Mouse (Mus musculus) urinary bladder, postnatal 4 days (tissue): ENCODE results near the gene Myog.

Experiments used
- DNase-seq, 2 experiments: peaks; one replicate each; pipeline ENCODE4 v3.0.0; 2021 to 2022; ENCODE audit warnings: low spot score in 2 of 2

The Myog gene

DNA sequence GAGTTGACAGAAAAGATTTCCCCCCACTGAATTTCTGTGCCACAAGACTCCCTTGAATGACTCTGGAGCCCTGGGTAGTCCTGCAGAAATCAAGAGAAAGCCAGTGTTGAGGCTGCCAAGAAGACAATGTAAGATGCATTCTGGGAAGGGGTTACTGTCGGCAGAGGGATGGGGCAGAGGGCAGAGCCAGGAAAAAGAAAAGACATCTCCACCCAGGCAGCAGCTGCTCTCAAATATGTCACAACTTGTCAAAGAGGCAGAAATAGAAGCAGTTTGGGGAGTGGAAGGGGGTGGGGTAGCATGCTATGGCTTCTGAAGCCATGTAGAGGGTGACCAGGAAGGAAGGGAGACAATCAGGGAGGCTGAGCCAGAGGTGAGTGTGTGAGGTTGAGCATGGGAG is 6.7 kb upstream of the Myog start:
- no peak for DNase-seq

- DNase-seq = no peak
Measured at GRCm38 (mm10) chr1:134285458-134286120, 4.2 kb upstream of the Myog start.

DNA sequence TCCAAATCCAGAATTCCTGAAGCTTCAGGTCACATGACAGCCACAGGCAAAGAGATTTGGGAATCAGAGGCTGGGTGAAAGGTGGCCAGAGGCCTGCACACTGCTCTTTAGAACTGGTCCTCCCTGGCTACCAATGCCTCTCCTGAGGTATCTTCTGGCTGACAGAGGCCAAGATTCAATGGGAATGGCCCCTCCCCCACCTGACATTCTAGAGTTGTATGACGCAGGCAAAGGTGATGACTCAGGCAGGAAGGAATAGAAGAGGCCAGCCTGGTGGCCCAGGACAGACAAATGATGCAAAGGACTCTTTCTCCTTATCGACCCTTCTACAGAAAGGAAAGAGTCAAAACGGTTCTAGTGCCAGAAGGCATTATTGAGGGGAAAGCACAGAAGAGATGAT is 1.6 kb upstream of the Myog start:
- DNase-seq = no peak

GRCm38 (mm10) chr1:134290300-134290699 is 511 bp downstream of the Myog start:
- no peak for DNase-seq

DNA sequence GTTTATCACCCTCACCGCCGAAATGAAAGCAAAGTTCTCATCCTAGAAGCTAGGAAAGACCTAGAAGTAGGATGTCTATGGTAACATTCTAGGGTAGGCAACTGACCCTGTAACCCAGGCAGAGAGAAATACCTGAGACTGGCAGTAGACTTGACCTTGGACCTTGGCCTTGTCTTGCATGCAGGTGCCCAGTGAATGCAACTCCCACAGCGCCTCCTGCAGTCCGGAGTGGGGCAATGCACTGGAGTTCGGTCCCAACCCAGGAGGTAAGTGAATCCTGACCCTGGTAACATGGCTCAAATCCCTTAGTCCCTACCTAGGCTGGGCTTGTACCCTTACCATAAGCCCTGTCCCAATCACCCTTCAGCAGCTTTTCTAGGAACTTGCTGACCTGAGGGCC is 1.1 kb downstream of the Myog start:
- DNase-seq = no peak

GRCm38 (mm10) chr1:134291555-134291954 is 1.8 kb downstream of the Myog start:
- DNase-seq = no peak

DNA sequence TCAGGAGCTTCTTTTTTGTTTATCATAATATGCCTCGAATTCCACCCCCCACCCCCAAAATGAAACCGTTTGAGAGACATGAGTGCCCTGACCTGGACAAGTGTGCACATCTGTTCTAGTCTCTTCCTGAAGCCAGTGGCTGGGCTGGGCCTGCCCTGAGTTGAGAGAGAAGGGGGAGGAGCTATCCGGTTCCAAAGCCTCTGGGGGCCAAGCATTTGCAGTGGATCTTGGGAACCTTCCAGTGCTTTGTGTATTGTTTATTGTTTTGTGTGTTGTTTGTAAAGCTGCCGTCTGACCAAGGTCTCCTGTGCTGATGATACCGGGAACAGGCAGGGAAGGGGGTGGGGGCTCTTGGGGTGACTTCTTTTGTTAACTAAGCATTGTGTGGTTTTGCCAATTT is 2.3 kb downstream of the Myog start:
- DNase-seq = no peak

- no peak for DNase-seq
Measured at GRCm38 (mm10) chr1:134292601-134293000, 2.8 kb downstream of the Myog start.

GRCm38 (mm10) chr1:134293276-134293675 is 3.5 kb downstream of the Myog start:
- DNase-seq = no peak

DNA sequence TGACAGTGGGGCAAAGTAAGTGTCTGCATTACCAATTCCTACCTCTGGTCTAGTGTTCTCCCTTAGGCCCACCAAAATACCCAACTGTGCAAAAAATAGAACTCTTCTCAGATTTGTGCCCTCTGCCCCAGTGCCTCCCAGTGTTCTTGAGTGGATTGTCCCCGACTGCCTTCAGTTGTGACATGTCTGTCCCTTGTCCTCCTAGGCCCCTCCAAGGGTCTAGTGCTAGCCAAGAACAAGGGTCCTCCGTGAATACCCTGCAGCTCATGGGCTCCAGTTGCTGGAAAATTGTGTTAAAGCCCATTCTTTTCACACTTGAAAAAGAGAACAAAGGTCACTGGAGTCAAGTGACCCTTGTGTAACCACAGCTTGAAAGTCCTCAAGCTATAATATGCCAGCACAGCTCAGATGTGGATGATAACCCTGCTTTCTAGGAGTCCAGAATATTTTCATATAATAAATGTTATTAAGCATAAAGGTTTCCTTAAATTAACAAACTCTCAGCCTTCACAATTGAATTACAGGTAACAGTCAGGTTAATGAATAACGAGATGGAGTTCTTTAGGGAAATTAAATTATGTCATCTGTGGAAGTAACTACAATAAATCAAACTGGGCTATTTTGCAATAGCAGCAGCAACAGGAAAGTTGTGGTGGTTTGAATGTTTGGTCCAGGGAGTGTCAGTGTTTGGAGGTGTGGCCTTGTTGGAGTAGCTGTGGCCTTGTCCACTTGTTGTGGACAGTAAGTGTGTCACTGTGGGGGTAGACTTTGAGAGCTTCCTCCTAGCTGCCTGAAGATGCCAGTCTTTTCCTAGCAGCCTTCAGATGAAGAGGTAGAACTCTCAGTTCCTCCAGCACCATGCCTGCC is 4.2 kb downstream of the Myog start:
- no peak for DNase-seq

GRCm38 (mm10) chr1:134297265-134297664 is 7.5 kb downstream of the Myog start:
- no peak for DNase-seq

DNA sequence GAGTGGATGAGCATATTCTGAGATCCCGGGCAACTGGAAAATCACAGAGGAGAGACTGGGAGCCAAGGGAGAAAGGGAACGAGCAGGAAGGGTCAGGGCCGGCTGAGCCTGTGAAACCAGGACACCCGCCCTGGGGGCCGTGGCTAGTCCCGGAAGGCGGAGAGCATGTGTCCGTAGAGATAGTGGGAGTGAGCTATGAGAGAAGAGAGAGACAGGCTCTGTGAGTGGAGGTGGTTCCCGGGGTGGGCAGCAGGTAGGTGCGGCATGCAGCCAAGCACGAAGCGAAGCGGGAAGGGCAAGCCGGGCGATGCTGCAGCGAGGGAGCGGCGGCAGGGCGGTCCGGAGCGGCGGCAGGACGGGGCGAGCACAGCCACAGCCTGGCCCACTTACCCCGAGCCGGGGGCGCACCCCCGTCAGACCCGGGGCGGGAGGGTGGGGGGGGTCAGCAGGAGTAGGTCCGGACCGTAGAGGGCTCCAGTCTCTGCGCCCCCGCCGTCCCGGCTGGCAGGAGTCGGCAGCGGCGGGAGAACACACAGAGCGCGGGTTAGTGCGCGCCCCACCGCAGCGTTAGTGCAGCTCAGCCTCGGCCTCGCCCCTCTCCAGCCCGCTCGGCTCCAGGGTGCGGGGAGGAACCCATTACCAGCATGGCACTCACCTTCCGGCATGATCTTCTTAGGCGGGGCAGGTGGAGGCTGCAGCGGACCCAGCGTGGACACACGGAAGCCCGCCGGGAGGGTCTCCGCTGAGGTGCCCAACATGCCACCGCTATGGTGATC is 9.0 kb downstream of the Myog start:
- no peak for DNase-seq

DNA sequence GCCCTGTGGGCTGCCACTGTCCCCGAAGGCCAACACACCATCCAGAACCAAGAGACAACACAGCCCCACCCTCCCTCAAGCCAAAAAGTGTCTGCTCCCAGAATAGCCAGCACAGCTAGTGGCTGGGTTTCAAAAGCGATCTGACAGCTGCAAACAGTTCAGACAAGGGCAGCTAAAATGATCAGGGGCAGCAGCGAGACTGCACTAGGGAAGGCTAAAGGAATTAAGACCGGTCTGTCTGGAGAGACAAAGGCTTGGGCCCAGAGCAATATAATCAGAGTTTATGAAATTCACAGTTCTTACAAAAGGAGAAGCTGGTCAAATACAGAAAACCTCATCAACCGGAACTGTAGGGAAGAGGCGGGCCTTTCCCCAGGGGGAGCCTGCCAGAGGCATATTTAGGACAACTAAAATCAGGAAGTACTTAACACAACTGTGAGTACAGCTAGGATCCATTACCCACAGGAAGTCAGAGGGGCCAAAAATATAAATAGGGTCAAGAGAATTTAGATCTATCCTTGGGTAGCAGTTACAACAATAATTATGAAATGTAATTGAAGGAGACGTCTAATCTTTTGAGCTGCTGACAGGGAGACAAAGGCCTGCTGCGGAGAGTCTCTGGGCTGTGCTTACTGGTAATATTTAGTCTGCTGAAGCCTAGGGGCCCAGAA is 12.9 kb downstream of the Myog start:
- no peak for DNase-seq

DNA sequence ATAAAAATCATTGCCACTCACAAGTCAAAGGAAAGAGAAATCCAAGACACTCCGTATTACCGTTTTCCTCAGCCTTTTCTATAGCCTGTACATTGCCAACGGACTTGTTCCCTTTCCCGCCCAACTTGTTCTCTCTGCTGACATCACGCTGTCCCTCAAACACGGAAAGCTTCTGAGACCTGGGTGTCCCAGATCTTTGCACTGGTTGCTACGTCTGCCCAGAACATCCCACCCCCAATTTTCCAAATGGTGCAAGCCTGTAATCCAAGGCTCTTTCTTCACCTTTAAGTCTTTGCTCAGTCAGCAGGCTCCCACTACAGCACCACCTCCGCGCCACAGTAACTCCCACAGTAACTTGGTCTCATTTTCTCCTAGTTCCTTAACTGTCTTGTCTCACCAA is 15.2 kb downstream of the Myog start:
- DNase-seq = no peak

DNA sequence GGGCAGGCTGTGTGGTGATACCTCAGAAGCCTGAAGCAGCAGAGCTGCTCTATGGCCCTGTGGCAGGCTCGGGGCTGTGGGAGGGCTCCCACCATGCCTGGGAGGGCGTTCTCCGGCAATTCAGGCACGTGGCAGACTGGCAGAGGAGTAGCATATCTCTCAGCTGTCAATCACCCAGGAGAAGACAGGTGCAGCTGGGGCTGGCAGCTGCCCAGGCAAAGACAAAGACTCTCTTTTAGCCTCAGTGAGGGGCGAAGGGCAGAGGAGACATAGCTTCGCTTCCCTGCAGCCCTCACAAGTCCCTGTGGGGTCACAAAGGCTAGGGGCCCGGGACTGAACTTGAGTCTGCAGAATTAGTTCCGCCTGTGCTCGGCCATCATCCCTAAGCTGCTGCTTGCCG is 17.6 kb downstream of the Myog start:
- no peak for DNase-seq

GRCm38 (mm10) chr1:134310291-134310690 is 20.5 kb downstream of the Myog start:
- DNase-seq = no peak

- no peak for DNase-seq
Measured at GRCm38 (mm10) chr1:134310729-134311128, 20.9 kb downstream of the Myog start.

DNA sequence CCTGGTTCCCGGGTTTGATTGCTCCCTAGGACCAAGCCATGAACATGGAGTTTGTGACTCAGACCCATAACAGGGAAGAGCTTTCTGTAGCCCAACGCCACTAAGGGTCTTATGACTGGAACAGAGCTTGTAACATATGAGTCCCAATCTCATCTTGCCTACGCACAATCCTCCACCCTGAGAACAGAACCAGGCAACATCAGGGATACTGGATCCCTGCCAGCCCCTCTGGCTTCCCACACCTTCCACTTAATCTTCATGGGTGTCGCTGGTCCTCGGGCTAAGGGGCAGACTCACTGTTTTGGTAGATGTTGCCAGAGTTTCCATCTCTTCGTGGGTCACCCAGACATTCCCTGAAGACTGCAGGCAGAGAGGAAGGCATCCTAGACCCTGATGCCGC is 22.0 kb downstream of the Myog start:
- DNase-seq = no peak

GRCm38 (mm10) chr1:134315181-134315580 is 25.4 kb downstream of the Myog start:
- no peak for DNase-seq

- DNase-seq = no peak
Measured at GRCm38 (mm10) chr1:134316361-134316760, 26.6 kb downstream of the Myog start.

DNA sequence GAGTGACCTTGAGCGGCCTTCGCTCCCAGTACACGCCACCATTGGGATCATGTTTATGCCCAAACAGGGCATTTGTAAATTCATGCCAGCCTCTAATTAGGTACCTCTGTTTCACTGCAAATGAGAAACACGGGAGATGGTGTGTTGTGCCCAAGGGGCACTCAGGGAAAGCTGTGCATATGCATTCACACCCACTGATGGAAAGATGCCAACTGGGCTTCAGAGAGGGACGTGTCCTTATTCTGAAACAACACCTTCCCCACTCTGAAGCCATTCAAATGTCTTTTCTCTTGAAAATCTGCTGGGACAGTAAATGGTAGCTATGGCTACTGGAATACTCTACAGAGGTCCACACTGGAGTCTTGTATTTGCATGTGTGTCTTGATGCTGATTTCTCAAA is 28.5 kb downstream of the Myog start:
- DNase-seq = no peak

DNA sequence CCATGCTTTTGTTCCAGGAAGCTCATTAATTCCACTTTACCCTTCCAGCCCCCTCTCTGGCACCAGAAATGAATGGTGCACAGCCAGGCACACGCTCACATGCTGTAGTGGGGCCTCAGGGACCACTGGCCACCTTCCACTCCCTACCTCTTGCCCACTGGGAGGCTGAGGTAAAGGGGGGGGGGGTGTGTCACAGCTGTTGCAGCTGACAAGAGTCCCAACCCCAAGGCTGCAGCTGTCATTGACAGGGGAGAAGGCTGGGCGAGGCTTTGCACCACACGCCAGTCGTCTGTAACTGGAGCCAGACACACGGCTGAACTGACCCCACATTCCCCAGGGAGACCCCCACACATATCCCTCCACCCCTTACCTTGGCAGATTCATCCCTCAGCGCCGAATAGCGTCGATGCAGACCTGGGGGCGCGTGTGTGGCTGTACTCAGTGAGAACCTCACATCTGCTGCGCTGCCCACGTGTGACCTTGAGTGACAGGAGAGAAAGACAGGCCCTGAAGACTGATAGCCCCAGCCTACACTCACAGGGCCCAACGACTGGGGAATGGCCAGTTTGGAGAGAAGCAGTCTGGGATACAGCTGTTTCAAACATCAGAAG is 31.0 kb downstream of the Myog start:
- no peak for DNase-seq
